Mouse (Mus musculus) midbrain, embryonic 11.5 days (tissue): ENCODE data around the gene Smarca2. TPM values are rescaled to one million over a fixed set of nuclear protein-coding genes. Genes with fewer than 3 reads are reported as not detected.
"Not testable (repeated sequence)": the region's sequence is repeated elsewhere in the genome, so short reads cannot be mapped to it uniquely, and the experiment has no call there.

Experiments
- ATAC-seq: fragments of 200-750 bp; cut with Nextera tagmentation; 2 replicates; pipeline ENCODE4 v1.8.0; 2017; ENCODE audit warnings: moderate TSS enrichment, moderate library complexity; ENCODE audit not compliant: low FRiP score
- DNase-seq: peaks from one replicate; pipeline ENCODE4 v3.0.0; 2015; ENCODE audit warnings: low spot score; ENCODE audit errors: missing footprints
- H3K27ac ChIP-seq: fragments of 300-500 bp; sonication (generic); 2 replicates; pipeline ENCODE4 v1.5.1; 2014; ENCODE audit warnings: low read depth, low read length
- H3K27me3 ChIP-seq: fragments of 300-500 bp; sonication (generic); 2 replicates; pipeline ENCODE4 v1.6.1; 2014; ENCODE audit warnings: mild to moderate bottlenecking, low read length, moderate library complexity, mixed read lengths; ENCODE audit not compliant: control insufficient read depth, insufficient read depth
- H3K36me3 ChIP-seq: fragments of 300-500 bp; sonication (generic); 2 replicates; pipeline ENCODE4 v1.6.1; 2014; ENCODE audit warnings: mild to moderate bottlenecking, low read length, moderate library complexity, mixed read lengths; ENCODE audit not compliant: control insufficient read depth, insufficient read depth
- H3K4me1 ChIP-seq: fragments of 300-500 bp; sonication (generic); 2 replicates; pipeline ENCODE4 v1.6.1; 2014; ENCODE audit warnings: low read length; ENCODE audit not compliant: control insufficient read depth, insufficient read depth
- H3K4me2 ChIP-seq: fragments of 300-500 bp; sonication (generic); 2 replicates; pipeline ENCODE4 v1.6.1; 2014; ENCODE audit warnings: mild to moderate bottlenecking, moderate library complexity
- H3K4me3 ChIP-seq: fragments of 300-500 bp; sonication (generic); 2 replicates; pipeline ENCODE4 v1.5.1; 2014; ENCODE audit warnings: low read depth, low read length
- H3K9ac ChIP-seq: fragments of 300-500 bp; sonication (generic); 2 replicates; pipeline ENCODE4 v1.6.1; 2014; ENCODE audit warnings: low read length
- H3K9me3 ChIP-seq: fragments of 300-500 bp; sonication (generic); 2 replicates; pipeline ENCODE4 v1.6.1; 2016; ENCODE audit warnings: low read length; ENCODE audit not compliant: control insufficient read depth
- WGBS: fragments of 180-500 bp; shearing (Covaris S2); extraction: QIAGEN DNeasy Blood & Tissue Kit; methylation state at CpG from one replicate; pipeline ENCODE4 v1.1.7; 2014; 5-methylcytosine and 5-hydroxymethylcytosine counted together
- polyA plus RNA-seq: library from polyadenylated mRNA; unstranded; fragments of >200 nt; fragmentation: Nextera tagmentation; extraction: Ambion mirVana; gene quantifications from 2 replicates; pipeline ENCODE4 v1.2.1, GENCODE M21; 2014

The Smarca2 gene
- polyA plus RNA-seq, 1 experiment from 2014 or later: 29.2 TPM

- 85% methylated on average over 5 of the region's 5 CpGs for whole genome bisulfite sequencing
- Histone ChIP-seq H3K27ac (no peak overlapping the region), H3K4me1 (no peaks in the 10 kb centered on the region), H3K27me3 (no peaks in the 10 kb centered on the region), H3K4me2 (no peak overlapping the region), H3K9me3 (no peaks in the 10 kb centered on the region), H3K36me3 (no peaks in the 10 kb centered on the region), H3K4me3 (no peak overlapping the region), H3K9ac (no peak overlapping the region)
- no peak for DNase-seq
- no peak for ATAC-seq
These were observed 61.5 kb downstream of the Smarca2 start for GRCm38 (mm10) chr19:26666303-26666702.

DNA sequence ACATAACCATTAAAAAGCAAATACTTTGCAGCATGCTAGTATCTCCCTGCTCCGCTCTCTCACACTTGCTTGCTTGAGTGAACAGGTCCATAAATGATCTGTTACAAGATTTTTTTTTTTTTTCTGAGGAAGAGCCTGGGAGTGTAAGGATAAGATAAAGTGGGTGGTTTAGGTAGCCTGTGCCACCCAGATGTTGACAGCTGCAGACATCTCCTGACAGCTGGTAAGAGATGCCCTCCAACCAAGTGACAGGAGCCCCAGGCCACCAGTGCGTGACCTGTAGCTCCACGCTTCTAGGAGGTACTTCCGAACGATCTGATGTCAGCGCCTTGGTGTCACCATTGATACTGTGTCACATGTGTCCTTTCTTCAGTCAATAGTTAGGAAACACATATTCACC, 65.2 kb downstream of the Smarca2 start:
- Histone ChIP-seq H3K9me3 (no peaks in the 10 kb centered on the region), H3K4me1 (no peaks in the 10 kb centered on the region), H3K9ac (no peak overlapping the region), H3K27me3 (no peaks in the 10 kb centered on the region), H3K27ac (no peak overlapping the region), H3K4me3 (no peak overlapping the region), H3K36me3 (no peaks in the 10 kb centered on the region), H3K4me2 (no peak overlapping the region)
- no peak for ATAC-seq
- no peak for DNase-seq
- 86% methylated on average over 6 of the region's 6 CpGs for WGBS

DNA sequence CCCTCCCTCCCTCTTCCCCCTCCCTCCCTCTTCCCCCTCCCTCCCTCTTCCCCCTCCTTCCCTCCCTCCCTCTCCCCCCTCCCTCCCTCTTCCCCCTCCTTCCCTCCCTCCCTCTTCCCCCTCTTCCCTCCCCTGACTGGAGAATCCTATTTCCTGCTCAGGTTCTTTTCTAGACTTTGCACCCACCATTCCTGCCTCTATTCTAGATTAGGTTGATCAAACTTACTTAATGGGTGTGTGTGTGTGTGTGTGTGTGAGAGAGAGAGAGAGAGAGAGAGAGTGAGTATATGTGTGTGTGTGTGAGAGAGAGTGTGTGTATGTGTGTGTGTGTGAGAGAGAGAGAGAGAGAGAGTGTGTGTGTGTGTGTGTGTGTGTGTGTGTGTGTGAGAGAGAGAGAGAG, 66.6 kb downstream of the Smarca2 start:
- H3K9ac ChIP-seq, ATAC-seq, H3K4me1 ChIP-seq, DNase-seq, H3K27ac ChIP-seq, H3K4me2 ChIP-seq, H3K36me3 ChIP-seq, H3K27me3 ChIP-seq, H3K9me3 ChIP-seq, H3K4me3 ChIP-seq: not testable (repeated sequence)

- no peak for ATAC-seq
- H3K27ac ChIP-seq: no peak overlapping the region
These were observed 71.1 kb downstream of the Smarca2 start for GRCm38 (mm10) chr19:26675917-26676316.

DNA sequence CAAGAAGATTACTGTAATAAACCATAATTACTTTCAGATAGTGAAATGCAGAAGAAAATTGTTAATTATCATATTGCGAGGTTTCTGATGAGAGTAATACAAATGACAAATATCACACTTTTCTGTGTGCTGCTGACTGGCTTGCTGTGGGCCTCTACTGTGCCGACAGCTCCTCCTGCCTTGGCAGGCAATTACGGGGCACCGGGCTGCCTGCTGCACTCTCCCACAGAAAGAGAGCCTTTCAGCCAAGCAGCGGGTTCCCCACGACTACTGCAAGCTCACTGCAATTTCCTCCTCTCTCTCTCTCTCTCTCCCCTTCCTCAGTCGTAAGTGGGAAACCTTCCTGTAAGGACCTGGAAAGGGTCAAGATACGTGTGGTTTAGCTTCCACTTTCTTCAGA, 73.7 kb downstream of the Smarca2 start:
- no peaks in the 10 kb centered on the region for H3K36me3 ChIP-seq
- no peaks in the 10 kb centered on the region for H3K4me1 ChIP-seq
- no peak overlapping the region for H3K27ac ChIP-seq
- 50% methylated on average over 8 of the region's 8 CpGs for WGBS
- no peaks in the 10 kb centered on the region for H3K27me3 ChIP-seq
- H3K4me3 ChIP-seq: no peak overlapping the region
- H3K4me2 ChIP-seq: no peak overlapping the region
- ATAC-seq (no peak), DNase-seq (no peak)
- no peaks in the 10 kb centered on the region for H3K9me3 ChIP-seq
- H3K9ac ChIP-seq: no peak overlapping the region

More at GRCm38 (mm10) chr19:26675917-26676316, 71.1 kb downstream of the Smarca2 start:
- H3K36me3 ChIP-seq: no peaks in the 10 kb centered on the region
- no peak overlapping the region for H3K4me3 ChIP-seq
- H3K4me2 ChIP-seq: no peak overlapping the region
- H3K27me3 ChIP-seq: no peaks in the 10 kb centered on the region
- no peaks in the 10 kb centered on the region for H3K9me3 ChIP-seq
- H3K9ac ChIP-seq: no peak overlapping the region
- no peaks in the 10 kb centered on the region for H3K4me1 ChIP-seq
- 44% methylated on average over 6 of the region's 6 CpGs for WGBS
- DNase-seq: no peak

DNA sequence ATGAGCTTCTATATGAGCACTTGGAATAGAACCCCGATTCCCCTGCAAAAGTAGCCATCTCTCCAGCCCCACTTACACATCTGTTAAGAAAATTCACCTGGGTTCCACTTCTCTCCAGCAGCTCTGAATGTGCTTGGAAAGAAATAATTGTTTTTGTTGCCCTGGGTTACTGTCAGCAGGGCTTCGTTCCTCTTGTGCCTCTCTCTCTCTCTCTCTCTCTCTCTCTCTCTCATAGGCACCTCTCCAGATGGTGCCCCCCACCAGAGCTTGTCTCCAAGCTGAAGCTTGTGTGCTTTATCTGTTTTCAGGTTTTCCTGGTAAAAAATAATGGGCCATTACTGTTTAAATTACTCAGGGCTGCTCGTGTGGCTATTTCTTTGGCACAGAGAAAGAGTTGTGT, 74.8 kb downstream of the Smarca2 start:
- Histone ChIP-seq H3K4me3 (no peak overlapping the region), H3K36me3 (no peaks in the 10 kb centered on the region), H3K9me3 (no peaks in the 10 kb centered on the region), H3K27me3 (no peaks in the 10 kb centered on the region), H3K4me2 (no peak overlapping the region), H3K27ac (no peak overlapping the region), H3K4me1 (no peaks in the 10 kb centered on the region), H3K9ac (no peak overlapping the region)
- 59% methylated on average over 3 of the region's 3 CpGs for WGBS
- DNase-seq: no peak
- ATAC-seq: no peak

GRCm38 (mm10) chr19:26681549-26681948, 76.7 kb downstream of the Smarca2 start:
- no peak for ATAC-seq
- no peak for DNase-seq
- 97% methylated on average over 8 of the region's 8 CpGs for WGBS
- no peaks in the 10 kb centered on the region for H3K27me3 ChIP-seq
- H3K9me3 ChIP-seq: no peaks in the 10 kb centered on the region
- H3K4me3 ChIP-seq: no peak overlapping the region
- no peak overlapping the region for H3K4me2 ChIP-seq
- H3K4me1 ChIP-seq: no peaks in the 10 kb centered on the region
- no peak overlapping the region for H3K27ac ChIP-seq
- no peaks in the 10 kb centered on the region for H3K36me3 ChIP-seq
- no peak overlapping the region for H3K9ac ChIP-seq

GRCm38 (mm10) chr19:26682130-26682529, 77.3 kb downstream of the Smarca2 start:
- Histone ChIP-seq H3K4me1 (no peaks in the 10 kb centered on the region), H3K9ac (no peak overlapping the region), H3K27me3 (no peaks in the 10 kb centered on the region), H3K9me3 (no peaks in the 10 kb centered on the region), H3K4me3 (no peak overlapping the region), H3K4me2 (no peak overlapping the region), H3K27ac (no peak overlapping the region), H3K36me3 (no peaks in the 10 kb centered on the region)
- no peak for DNase-seq
- no peak for ATAC-seq
- WGBS: 91% methylated on average over 4 of the region's 4 CpGs

DNA sequence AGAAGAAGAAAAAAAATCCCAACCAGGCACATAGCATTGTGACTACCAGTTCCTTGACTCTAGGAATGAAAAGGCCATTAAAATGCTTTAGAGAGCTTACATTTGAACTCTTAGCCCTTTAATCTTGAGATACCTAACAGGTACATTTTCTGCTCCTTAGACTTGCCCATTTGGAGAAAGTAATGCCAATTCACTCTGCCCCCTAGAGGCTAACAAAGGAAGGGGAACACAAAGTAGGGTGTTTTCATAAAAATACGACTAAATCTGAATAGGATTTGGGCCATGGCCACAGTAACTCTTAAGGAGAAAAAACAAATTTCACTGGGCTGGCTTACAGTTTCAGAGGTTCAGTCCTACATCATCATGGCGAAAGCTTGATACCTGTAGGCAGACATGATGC, 77.9 kb downstream of the Smarca2 start:
- 84% methylated on average over 2 of the region's 2 CpGs for WGBS
- no peaks in the 10 kb centered on the region for H3K27me3 ChIP-seq
- no peaks in the 10 kb centered on the region for H3K36me3 ChIP-seq
- H3K9ac ChIP-seq: no peak overlapping the region
- H3K27ac ChIP-seq: no peak overlapping the region
- H3K4me1 ChIP-seq: no peaks in the 10 kb centered on the region
- H3K4me3 ChIP-seq: no peak overlapping the region
- H3K9me3 ChIP-seq: no peaks in the 10 kb centered on the region
- DNase-seq (no peak), ATAC-seq (no peak)
- H3K4me2 ChIP-seq: no peak overlapping the region

DNA sequence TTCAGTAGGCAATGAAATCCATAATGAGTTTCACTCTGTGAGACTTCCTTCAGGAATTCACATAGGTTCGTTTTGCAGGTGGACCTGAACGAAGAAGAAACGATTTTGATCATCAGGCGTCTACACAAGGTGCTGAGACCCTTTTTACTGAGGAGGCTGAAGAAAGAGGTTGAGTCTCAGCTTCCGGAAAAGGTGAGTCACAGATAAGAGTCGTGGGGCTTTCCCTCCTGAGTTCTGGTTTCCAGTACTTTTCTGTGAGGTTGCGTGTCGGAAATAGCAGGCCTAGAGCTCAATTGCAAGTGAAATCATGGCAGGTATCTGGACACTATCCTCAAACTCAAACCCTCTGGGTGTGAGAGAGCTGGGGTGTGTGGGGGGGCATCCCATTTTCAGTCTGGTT, 78.9 kb downstream of the Smarca2 start:
- Histone ChIP-seq H3K4me1 (no peaks in the 10 kb centered on the region), H3K9ac (no peak overlapping the region), H3K9me3 (no peaks in the 10 kb centered on the region), H3K27ac (no peak overlapping the region), H3K4me3 (no peak overlapping the region), H3K27me3 (no peaks in the 10 kb centered on the region), H3K36me3 (no peaks in the 10 kb centered on the region), H3K4me2 (no peak overlapping the region)
- DNase-seq: no peak
- no peak for ATAC-seq
- 93% methylated on average over 8 of the region's 8 CpGs for WGBS
